Mouse (Mus musculus) right cerebral cortex, postnatal 36 days (tissue): Measurements from ENCODE around the gene Mosmo.

Source experiments
- DNase-seq, 2 experiments: peaks; one replicate each; pipeline ENCODE4 v3.0.0; 2022; ENCODE audit warnings: low spot score in 2 of 2, mixed read lengths in 1 of 2

Mosmo gene

GRCm38 (mm10) chr7:120767369-120767768 is 90.0 kb downstream of the Mosmo start:
- no peak for DNase-seq

GRCm38 (mm10) chr7:120771389-120771788 is 94.0 kb downstream of the Mosmo start:
- DNase-seq, result no peak

GRCm38 (mm10) chr7:120778012-120778411 is 100.6 kb downstream of the Mosmo start:
- DNase-seq, result no peak
